Mouse (Mus musculus) midbrain, embryonic 11.5 days (tissue): ENCODE measurements at regions not wholly inside any gene's neighbourhood (a gene's known extent, or its start where the extent isn't known, plus 50 kb on each side); places are given as distances from the start of the nearest gene placed in this dataset.

Experiments used
- ATAC-seq: fragments of 200-750 bp; cut with Nextera tagmentation; 2 replicates; pipeline ENCODE4 v1.8.0; 2017; ENCODE audit warnings: moderate TSS enrichment, moderate library complexity; ENCODE audit not compliant: low FRiP score
- DNase-seq: peaks from one replicate; pipeline ENCODE4 v3.0.0; 2015; ENCODE audit warnings: low spot score; ENCODE audit errors: missing footprints
- H3K27ac ChIP-seq: fragments of 300-500 bp; sonication (generic); 2 replicates; pipeline ENCODE4 v1.5.1; 2014; ENCODE audit warnings: low read depth, low read length
- H3K27me3 ChIP-seq: fragments of 300-500 bp; sonication (generic); 2 replicates; pipeline ENCODE4 v1.6.1; 2014; ENCODE audit warnings: mild to moderate bottlenecking, low read length, moderate library complexity, mixed read lengths; ENCODE audit not compliant: control insufficient read depth, insufficient read depth
- H3K36me3 ChIP-seq: fragments of 300-500 bp; sonication (generic); 2 replicates; pipeline ENCODE4 v1.6.1; 2014; ENCODE audit warnings: mild to moderate bottlenecking, low read length, moderate library complexity, mixed read lengths; ENCODE audit not compliant: control insufficient read depth, insufficient read depth
- H3K4me1 ChIP-seq: fragments of 300-500 bp; sonication (generic); 2 replicates; pipeline ENCODE4 v1.6.1; 2014; ENCODE audit warnings: low read length; ENCODE audit not compliant: control insufficient read depth, insufficient read depth
- H3K4me2 ChIP-seq: fragments of 300-500 bp; sonication (generic); 2 replicates; pipeline ENCODE4 v1.6.1; 2014; ENCODE audit warnings: mild to moderate bottlenecking, moderate library complexity
- H3K4me3 ChIP-seq: fragments of 300-500 bp; sonication (generic); 2 replicates; pipeline ENCODE4 v1.5.1; 2014; ENCODE audit warnings: low read depth, low read length
- H3K9ac ChIP-seq: fragments of 300-500 bp; sonication (generic); 2 replicates; pipeline ENCODE4 v1.6.1; 2014; ENCODE audit warnings: low read length
- H3K9me3 ChIP-seq: fragments of 300-500 bp; sonication (generic); 2 replicates; pipeline ENCODE4 v1.6.1; 2016; ENCODE audit warnings: low read length; ENCODE audit not compliant: control insufficient read depth
- WGBS: fragments of 180-500 bp; shearing (Covaris S2); extraction: QIAGEN DNeasy Blood & Tissue Kit; methylation state at CpG from one replicate; pipeline ENCODE4 v1.1.7; 2014; 5-methylcytosine and 5-hydroxymethylcytosine counted together

DNA sequence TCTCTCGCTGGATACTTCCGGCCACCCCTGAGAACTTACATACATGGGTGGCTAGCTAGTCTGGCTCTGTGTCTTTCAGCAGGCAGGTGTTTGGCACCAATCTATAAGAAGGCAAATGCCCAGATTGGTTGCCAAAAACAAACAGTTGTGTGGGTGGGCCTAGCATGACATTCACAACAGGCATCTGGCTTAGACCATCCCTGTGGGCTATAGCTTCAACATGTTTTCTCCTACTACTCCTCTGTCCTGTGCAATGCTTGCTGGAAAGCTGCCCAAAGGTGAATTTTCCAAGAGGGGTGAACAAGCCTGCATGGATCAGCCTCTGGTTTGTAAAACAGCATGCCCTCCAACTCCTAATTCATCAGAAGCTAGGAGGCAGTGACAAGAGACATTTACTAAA lies 505.3 kb upstream of the Pou3f4 start:
- Histone ChIP-seq H3K27ac (peak overlapping the region; percentile 51), H3K4me2 (no peak overlapping the region), H3K27me3 (no peaks in the 10 kb centered on the region), H3K4me1 (peaks cover 5% of the 10 kb centered on the region), H3K36me3 (no peaks in the 10 kb centered on the region), H3K4me3 (no peak overlapping the region), H3K9me3 (no peaks in the 10 kb centered on the region), H3K9ac (no peak overlapping the region)
- ATAC-seq (0 out of 2 replicates have a peak, but pooled peaks have one; percentile 10), DNase-seq (peak; percentile 85)
- 68% methylated on average over 2 of the region's 2 CpGs for WGBS

DNA sequence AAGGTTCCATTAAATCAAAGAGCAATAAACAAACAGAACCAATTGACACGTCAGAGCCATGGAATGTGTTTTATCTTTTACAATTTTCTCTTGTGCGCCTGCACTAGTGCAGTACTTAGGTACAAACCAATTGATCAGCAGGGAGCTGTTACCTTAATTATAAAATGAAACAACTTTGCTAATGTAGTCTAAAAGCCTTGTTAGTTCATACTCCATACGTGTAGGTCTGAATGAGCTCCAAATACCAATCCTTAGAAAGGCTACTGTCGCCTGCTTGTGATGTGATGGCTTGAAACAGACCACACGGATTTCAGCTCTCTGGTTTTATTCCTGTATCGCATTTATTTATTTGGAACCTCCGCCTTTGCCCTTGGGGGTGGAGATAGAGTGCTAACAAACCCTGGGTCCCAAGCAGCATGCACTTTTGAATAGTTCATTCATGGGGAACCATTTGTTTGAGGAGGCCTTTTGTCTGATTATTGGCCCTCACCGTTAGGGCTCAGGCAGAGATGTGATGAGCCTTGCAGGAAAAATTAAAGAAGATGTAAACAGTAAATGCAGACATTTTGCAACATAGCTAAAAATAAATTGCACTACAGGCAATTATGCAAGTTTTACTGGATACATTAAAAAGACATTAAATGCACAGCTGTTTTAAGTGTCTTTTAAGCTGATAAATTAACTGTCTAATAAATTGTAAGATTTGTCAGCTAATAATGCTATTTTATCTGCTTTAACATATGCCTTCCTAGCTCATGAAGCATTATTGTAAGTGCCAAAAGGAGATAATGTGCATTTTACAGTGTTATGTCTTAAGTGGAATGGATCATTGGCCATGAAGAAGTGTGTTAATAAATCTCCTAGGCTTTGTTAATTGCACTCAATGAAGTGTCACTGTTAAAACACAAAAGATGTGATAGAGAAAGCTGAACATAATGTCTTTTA lies 496.0 kb upstream of the Pou3f4 start:
- Histone ChIP-seq H3K9me3 (no peaks in the 10 kb centered on the region), H3K36me3 (no peaks in the 10 kb centered on the region), H3K4me3 (no peak overlapping the region), H3K4me2 (no peak overlapping the region), H3K27me3 (no peaks in the 10 kb centered on the region), H3K27ac (no peak overlapping the region; the same call in 1 of the 2 replicates), H3K4me1 (no peaks in the 10 kb centered on the region), H3K9ac (no peak overlapping the region)
- DNase-seq: peak; percentile 85
- no peak for ATAC-seq
- 37% methylated on average over 8 of the region's 8 CpGs for WGBS

DNA sequence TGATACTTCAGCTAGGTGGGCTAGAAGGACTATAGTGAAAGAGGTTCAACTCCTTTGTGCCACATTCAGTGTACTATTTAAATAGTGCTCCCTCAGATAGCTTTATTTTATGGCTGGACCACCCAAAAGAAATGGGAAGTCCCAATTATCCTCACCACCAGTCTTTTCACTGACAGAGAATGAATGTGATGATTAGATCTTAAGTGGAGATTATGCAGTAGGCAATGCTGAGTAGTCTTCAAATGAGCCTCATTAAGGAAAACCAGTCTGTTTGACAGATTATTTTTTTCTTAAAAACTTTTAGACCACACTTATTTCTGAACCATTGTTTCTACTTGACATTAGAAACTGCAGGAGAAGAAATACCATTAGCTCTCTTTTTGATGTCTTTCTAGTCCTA lies 493.8 kb upstream of the Pou3f4 start:
- no peaks in the 10 kb centered on the region for H3K27me3 ChIP-seq
- H3K9me3 ChIP-seq: no peaks in the 10 kb centered on the region
- H3K4me2 ChIP-seq: no peak overlapping the region
- ATAC-seq (no peak), DNase-seq (no peak)
- H3K36me3 ChIP-seq: no peaks in the 10 kb centered on the region
- H3K9ac ChIP-seq: no peak overlapping the region
- no peak overlapping the region for H3K4me3 ChIP-seq
- H3K27ac ChIP-seq: no peak overlapping the region
- H3K4me1 ChIP-seq: no peaks in the 10 kb centered on the region

DNA sequence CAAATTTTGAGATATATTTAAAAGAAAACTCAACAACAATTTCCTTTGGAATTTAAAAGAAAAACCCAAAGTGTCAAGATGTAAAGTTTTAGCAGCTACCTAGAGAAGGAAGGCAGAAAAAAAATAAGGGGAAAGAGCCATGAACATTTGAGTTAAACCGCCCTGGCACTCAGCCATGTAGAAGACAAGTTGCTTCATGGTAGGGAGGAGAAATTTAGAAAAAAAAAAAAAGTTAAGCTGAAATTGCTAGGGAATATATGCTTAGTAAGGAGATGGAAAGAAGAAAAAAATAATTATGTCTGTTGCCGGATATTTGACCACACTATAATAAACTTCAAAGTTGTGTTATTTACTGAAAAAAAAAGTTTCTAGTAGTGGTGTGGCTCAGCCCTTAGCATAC lies 479.8 kb upstream of the Pou3f4 start:
- no peak overlapping the region for H3K9ac ChIP-seq
- H3K4me2 ChIP-seq: no peak overlapping the region
- no peaks in the 10 kb centered on the region for H3K9me3 ChIP-seq
- 89% methylated on average over 2 of the region's 2 CpGs for WGBS
- no peak for ATAC-seq
- no peaks in the 10 kb centered on the region for H3K4me1 ChIP-seq
- no peak for DNase-seq
- no peak overlapping the region for H3K27ac ChIP-seq
- H3K4me3 ChIP-seq: no peak overlapping the region
- no peaks in the 10 kb centered on the region for H3K36me3 ChIP-seq
- H3K27me3 ChIP-seq: no peaks in the 10 kb centered on the region

DNA sequence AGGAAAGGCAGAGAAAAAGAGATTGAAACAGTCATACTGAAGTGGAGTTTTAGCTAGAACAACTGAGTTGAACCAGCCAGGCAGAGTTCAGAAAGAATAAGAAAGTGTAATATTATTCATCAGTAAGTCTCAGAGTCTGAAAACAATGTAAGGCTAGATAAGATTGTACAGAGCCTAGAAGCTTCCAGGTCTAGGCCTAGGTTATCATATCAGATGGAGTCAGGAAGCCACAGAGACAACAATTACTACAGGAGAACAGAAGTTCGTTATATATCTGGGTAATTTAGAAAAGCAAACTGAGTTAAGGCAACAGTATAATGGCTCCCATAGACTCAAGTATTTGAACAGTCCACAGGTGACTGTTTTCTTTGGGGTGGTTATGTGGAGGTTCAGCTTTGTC lies 479.1 kb upstream of the Pou3f4 start:
- Histone ChIP-seq H3K27me3 (no peaks in the 10 kb centered on the region), H3K27ac (no peak overlapping the region), H3K36me3 (no peaks in the 10 kb centered on the region), H3K4me1 (no peaks in the 10 kb centered on the region), H3K9me3 (no peaks in the 10 kb centered on the region), H3K4me3 (no peak overlapping the region), H3K4me2 (no peak overlapping the region), H3K9ac (no peak overlapping the region)
- DNase-seq (no peak), ATAC-seq (no peak)
- 83% methylated on average over 1 of the region's 1 CpGs for WGBS
